Mouse (Mus musculus): ENCODE data around the gene Abhd8. TPM values are rescaled to one million over a fixed set of nuclear protein-coding genes. Genes with fewer than 3 reads are reported as not detected.
"Not testable (repeated sequence)": the region's sequence is repeated elsewhere in the genome, so short reads cannot be mapped to it uniquely, and the experiment has no call there.

Abhd8 gene
- polyA plus RNA-seq, 1 experiment from 2014 or later, result 67.6 TPM

DNA sequence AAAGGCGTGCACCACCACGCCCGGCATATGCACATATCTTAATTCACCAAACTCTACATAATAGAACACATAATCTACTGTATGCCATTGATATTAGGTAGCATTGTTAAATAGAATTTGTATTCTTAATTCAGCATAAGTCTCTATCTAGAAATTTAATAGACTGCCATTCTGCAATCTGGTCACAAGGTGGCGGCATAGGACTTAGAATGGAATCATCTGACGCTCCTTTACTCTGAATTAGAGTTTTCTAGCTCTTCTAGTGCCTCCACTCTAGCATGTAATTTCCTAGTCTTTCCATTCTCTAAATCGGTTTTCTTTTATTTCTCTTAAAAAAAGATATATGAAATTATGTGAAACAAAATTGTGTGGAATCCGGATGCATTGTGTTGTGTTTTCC is 22.1 kb downstream of the Abhd8 start:
- under 1% methylated on average over 7 of the region's 7 CpGs for WGBS
- no peaks in the 10 kb centered on the region for H3K9me3 ChIP-seq

DNA sequence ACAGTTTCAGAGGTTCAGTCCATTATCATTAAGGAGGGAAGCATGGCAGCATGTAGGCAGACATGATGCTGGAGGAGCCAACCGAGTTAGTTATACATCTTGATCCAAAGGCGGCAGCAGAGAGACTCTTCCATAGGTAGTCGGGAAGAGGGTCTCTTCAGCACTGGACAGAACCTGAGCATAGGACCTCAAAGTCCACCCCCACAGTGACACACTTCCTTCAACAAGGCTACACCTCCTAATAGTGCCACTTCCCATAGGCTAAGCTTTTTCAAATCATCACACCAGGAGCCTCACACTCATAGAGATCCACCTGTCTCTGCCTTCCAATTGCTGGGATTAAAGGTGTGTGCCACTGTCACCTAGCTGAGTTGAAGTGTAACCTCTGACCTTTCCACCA is 26.4 kb downstream of the Abhd8 start:
- Histone ChIP-seq H3K4me3 (no peak overlapping the region), H3K36me3 (replicated peaks) (no peaks in the 10 kb centered on the region), H3K9me3 (peaks cover 3% of the 10 kb centered on the region; the same call in 1 of the 2 replicates), H3K27ac (no peak overlapping the region), H3K4me1 (no peaks in the 10 kb centered on the region), H3K27me3 (ENCODE audit: poor library complexity, severe bottlenecking) (peaks cover 3% of the 10 kb centered on the region; the same call in 1 of the 2 replicates)
- no peak for DNase-seq (ENCODE audit: extremely low spot score, low spot score)
- 48% methylated on average over 3 of the region's 3 CpGs for WGBS

More for the DNA sequence above, 22.1 kb downstream of the Abhd8 start:
- no peak overlapping the region for H3K27ac ChIP-seq
- H3K27me3 ChIP-seq (ENCODE audit: poor library complexity, severe bottlenecking), result peaks cover 20% of the 10 kb centered on the region
- no peak overlapping the region for H3K4me3 ChIP-seq
- no peaks in the 10 kb centered on the region for H3K36me3 ChIP-seq (replicated peaks)
- no peaks in the 10 kb centered on the region for H3K4me1 ChIP-seq
- DNase-seq (ENCODE audit: extremely low spot score, low spot score), result no peak

DNA sequence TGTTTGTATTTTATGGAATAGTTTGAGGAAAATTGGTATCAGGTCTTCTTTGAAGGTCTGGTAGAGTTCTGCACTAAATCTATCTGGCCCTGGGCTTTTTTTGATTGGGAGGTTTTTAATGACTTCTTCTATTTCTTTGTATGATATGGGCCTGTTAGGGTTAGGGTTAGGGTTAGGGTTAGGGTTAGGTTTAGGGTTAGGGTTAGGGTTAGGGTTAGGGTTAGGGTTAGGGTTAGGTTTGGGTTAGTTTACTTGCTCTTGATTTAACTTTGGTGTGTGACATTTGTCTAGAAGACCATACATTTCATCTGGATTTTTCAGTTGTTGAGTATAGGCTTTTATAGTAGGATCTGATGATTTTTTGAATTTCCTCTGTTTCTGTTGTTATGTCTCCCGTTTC is 30.5 kb downstream of the Abhd8 start:
- H3K4me1 ChIP-seq; H3K36me3 ChIP-seq (replicated peaks); H3K9me3 ChIP-seq; H3K27me3 ChIP-seq (ENCODE audit: poor library complexity, severe bottlenecking); H3K27ac ChIP-seq; DNase-seq (ENCODE audit: extremely low spot score, low spot score); H3K4me3 ChIP-seq: not testable (repeated sequence)
- WGBS, result 85% methylated on average over 1 of the region's 1 CpGs

DNA sequence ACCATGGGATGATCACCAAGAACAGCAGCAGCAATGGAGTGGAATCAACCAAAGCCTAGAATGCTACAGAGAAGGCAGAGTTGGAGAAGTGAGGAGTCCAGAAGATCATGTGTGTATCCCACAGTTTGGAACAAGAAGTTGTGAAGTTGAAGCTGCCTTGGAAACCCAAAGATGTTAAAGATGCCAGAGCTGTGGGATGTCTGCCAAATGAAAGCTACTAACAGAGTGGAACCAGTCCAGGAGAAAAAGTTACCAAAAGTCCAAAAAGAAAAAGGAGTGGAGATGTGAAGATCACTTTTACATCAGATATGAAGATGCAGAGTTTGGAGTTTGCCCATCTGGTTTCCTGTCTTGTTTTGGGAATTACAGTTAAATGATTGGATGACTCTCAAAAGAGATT is 41.3 kb downstream of the Abhd8 start:
- Histone ChIP-seq H3K9me3 (peaks cover 11% of the 10 kb centered on the region; the same call in 1 of the 2 replicates), H3K27ac (no peak overlapping the region), H3K4me3 (no peak overlapping the region), H3K27me3 (ENCODE audit: poor library complexity, severe bottlenecking) (no peaks in the 10 kb centered on the region), H3K36me3 (replicated peaks) (no peaks in the 10 kb centered on the region), H3K4me1 (0 out of 2 replicates have a peak, but pooled peaks cover 3% of the 10 kb centered on the region)
- DNase-seq (ENCODE audit: extremely low spot score, low spot score), result no peak

DNA sequence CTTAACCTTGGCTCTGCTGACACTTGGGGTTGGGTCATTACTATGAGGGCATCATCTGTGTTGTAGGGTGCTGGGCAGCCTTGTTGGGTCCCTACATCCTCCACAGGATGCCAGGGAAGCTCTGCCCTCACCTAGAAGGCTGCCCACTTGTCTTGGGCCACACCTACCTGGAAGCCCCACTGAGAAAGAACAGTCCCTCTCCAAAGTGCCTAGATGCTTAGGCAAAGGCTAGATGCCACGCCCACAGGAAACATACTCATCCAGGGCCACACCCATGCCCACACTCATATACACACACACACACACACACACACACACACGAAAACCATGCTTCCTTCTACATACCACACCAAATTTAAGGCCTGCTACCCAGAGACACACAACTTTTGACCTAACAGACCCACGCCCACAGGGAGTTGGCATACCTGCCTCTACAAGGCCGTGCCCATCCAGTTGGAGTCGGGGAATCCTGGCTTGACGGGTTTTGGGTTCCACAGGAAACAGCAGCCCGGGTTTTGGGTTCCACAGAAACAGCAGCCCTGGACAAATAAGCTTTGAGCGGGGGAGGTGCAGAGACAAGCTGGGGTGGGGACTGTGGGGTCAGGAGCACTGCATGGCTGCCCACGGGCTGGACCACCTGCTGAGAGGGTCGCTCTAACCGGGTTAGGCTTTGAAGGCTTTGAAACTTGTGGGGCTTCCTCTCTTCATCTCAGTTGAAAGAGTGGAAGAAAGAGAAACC is 51.8 kb downstream of the Abhd8 start:
- Histone ChIP-seq H3K36me3 (replicated peaks) (peaks cover 35% of the 10 kb centered on the region), H3K27ac (no peak overlapping the region), H3K9me3 (no peaks in the 10 kb centered on the region), H3K4me1 (peaks cover 18% of the 10 kb centered on the region), H3K4me3 (no peak overlapping the region), H3K27me3 (ENCODE audit: poor library complexity, severe bottlenecking) (no peaks in the 10 kb centered on the region)
- DNase-seq (ENCODE audit: extremely low spot score, low spot score), result peak; percentile 23
- WGBS, result 52% methylated on average over 11 of the region's 11 CpGs

DNA sequence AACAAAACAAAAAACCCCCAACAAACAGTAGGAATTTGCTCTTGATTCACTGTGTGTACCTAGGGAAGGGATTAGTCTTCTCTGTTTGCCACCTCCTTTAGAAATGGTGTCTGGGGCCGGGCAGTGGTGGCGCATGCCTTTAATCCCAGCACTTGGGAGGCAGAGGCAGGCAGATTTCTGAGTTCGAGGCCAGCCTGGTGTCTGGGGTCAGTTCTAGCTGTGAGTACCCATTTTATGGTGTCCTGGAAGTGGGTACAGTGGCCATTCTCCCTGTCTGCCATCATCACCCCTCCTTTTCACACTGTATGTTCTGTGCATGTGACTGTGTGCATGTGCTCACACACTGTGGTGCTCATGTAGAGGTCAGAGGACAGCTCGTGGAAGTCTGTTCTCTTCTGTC is 55.2 kb downstream of the Abhd8 start:
- Histone ChIP-seq H3K36me3 (replicated peaks) (peaks cover 41% of the 10 kb centered on the region), H3K4me3 (no peak overlapping the region), H3K27me3 (ENCODE audit: poor library complexity, severe bottlenecking) (no peaks in the 10 kb centered on the region), H3K9me3 (no peaks in the 10 kb centered on the region), H3K4me1 (peaks cover 37% of the 10 kb centered on the region), H3K27ac (no peak overlapping the region)
- no peak for DNase-seq (ENCODE audit: extremely low spot score, low spot score)
- WGBS, result 89% methylated on average over 4 of the region's 4 CpGs

DNA sequence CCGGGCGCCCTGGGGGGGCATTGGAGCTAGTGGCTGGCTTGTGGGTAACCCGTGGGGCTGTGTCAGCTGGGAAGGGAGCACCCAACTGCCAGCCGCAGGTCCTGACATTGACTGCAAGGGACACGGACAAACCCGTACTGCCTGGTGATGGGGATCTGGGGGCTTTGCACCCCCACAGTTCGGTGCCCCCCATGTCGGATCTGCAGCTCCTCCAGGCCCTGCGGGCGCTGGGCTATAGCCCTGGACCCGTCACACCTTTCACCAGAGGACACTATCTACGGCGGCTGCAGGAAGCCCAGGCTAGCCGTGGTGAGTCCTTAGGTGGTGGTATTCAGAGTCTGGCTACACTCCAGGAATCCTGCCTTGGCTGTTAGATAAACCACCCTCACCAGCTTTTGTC is 56.0 kb downstream of the Abhd8 start:
- Histone ChIP-seq H3K27ac (no peak overlapping the region), H3K36me3 (replicated peaks) (peaks cover 47% of the 10 kb centered on the region), H3K4me1 (peaks cover 37% of the 10 kb centered on the region), H3K9me3 (no peaks in the 10 kb centered on the region), H3K27me3 (ENCODE audit: poor library complexity, severe bottlenecking) (no peaks in the 10 kb centered on the region), H3K4me3 (peak overlapping the region; percentile 73; the same call in 1 of the 2 replicates)
- WGBS, result 94% methylated on average over 14 of the region's 14 CpGs
- DNase-seq (ENCODE audit: extremely low spot score, low spot score), result no peak

Other genes starting within 250 kb of the Abhd8 start
- gene Myo9b, start 190.9 kb downstream of the Abhd8 start, polyA plus RNA-seq (2016; fragmentation: Nextera tagmentation; extraction: Ambion mirVana), result 26.0 and 28.0 TPM in 2 replicates
- gene Haus8, start 190.7 kb downstream of the Abhd8 start, polyA plus RNA-seq (2016; fragmentation: Nextera tagmentation; extraction: Ambion mirVana), result 61.3 and 65.8 TPM in 2 replicates
- gene Use1, start 96.8 kb downstream of the Abhd8 start, polyA plus RNA-seq (2016; fragmentation: Nextera tagmentation; extraction: Ambion mirVana), result 81.4 and 82.7 TPM in 2 replicates
- 3.5 and 4.0 TPM in 2 replicates for gene Ocel1, start 92.4 kb downstream of the Abhd8 start, polyA plus RNA-seq (2016; fragmentation: Nextera tagmentation; extraction: Ambion mirVana)
- 47.8 and 49.0 TPM in 2 replicates for gene Nr2f6, start 81.7 kb downstream of the Abhd8 start, polyA plus RNA-seq (2016; fragmentation: Nextera tagmentation; extraction: Ambion mirVana)
- 5.8 and 5.9 TPM in 2 replicates for gene Ushbp1, start 67.9 kb downstream of the Abhd8 start, polyA plus RNA-seq (2016; fragmentation: Nextera tagmentation; extraction: Ambion mirVana)
- gene Babam1, start 66.8 kb downstream of the Abhd8 start, polyA plus RNA-seq (2016; fragmentation: Nextera tagmentation; extraction: Ambion mirVana), result 106 and 108 TPM in 2 replicates
- 47.3 and 51.2 TPM in 2 replicates for gene Ankle1, start 57.6 kb downstream of the Abhd8 start, polyA plus RNA-seq (2016; fragmentation: Nextera tagmentation; extraction: Ambion mirVana)
- gene Mrpl34, start 1.3 kb upstream of the Abhd8 start, polyA plus RNA-seq (2016; fragmentation: Nextera tagmentation; extraction: Ambion mirVana), result 218 and 226 TPM in 2 replicates
- 116 and 122 TPM in 2 replicates for gene Dda1, start 5.5 kb upstream of the Abhd8 start, polyA plus RNA-seq (2016; fragmentation: Nextera tagmentation; extraction: Ambion mirVana)
- 1.8 TPM in 2 replicates for gene Ano8, start 22.3 kb upstream of the Abhd8 start, polyA plus RNA-seq (2016; fragmentation: Nextera tagmentation; extraction: Ambion mirVana)
- 21.3 and 22.3 TPM in 2 replicates for gene Gtpbp3, start 24.4 kb upstream of the Abhd8 start, polyA plus RNA-seq (2016; fragmentation: Nextera tagmentation; extraction: Ambion mirVana)
- 43.3 and 47.5 TPM in 2 replicates for gene Plvap, start 48.1 kb upstream of the Abhd8 start, polyA plus RNA-seq (2016; fragmentation: Nextera tagmentation; extraction: Ambion mirVana)
- 0.47 TPM in 1 of 2 replicates, not detected in the other for gene Ccdc194, start 62.1 kb upstream of the Abhd8 start, polyA plus RNA-seq (2016; fragmentation: Nextera tagmentation; extraction: Ambion mirVana)
- gene Bst2, start 73.8 kb upstream of the Abhd8 start, polyA plus RNA-seq (2016; fragmentation: Nextera tagmentation; extraction: Ambion mirVana), result 6.7 and 7.4 TPM in 2 replicates
- 65.9 and 66.0 TPM in 2 replicates for gene Mvb12a, start 79.3 kb upstream of the Abhd8 start, polyA plus RNA-seq (2016; fragmentation: Nextera tagmentation; extraction: Ambion mirVana)
- gene Tmem221, start 95.2 kb upstream of the Abhd8 start, polyA plus RNA-seq (2016; fragmentation: Nextera tagmentation; extraction: Ambion mirVana), result 0.17 and 0.28 TPM in 2 replicates
- 0.09 TPM in 1 of 2 replicates, not detected in the other for gene Nxnl1, start 102.9 kb upstream of the Abhd8 start, polyA plus RNA-seq (2016; fragmentation: Nextera tagmentation; extraction: Ambion mirVana)
- 20.2 and 21.9 TPM in 2 replicates for gene Slc27a1, start 105.2 kb upstream of the Abhd8 start, polyA plus RNA-seq (2016; fragmentation: Nextera tagmentation; extraction: Ambion mirVana)
- 262 and 266 TPM in 2 replicates for gene Pgls, start 128.5 kb upstream of the Abhd8 start, polyA plus RNA-seq (2016; fragmentation: Nextera tagmentation; extraction: Ambion mirVana)
- gene Fam129c, start 134.0 kb upstream of the Abhd8 start, polyA plus RNA-seq (2016; fragmentation: Nextera tagmentation; extraction: Ambion mirVana), result 4.1 and 5.1 TPM in 2 replicates
- 44.2 and 47.4 TPM in 2 replicates for gene Colgalt1, start 147.3 kb upstream of the Abhd8 start, polyA plus RNA-seq (2016; fragmentation: Nextera tagmentation; extraction: Ambion mirVana)
- gene Unc13a, start 208.1 kb upstream of the Abhd8 start, polyA plus RNA-seq (2016; fragmentation: Nextera tagmentation; extraction: Ambion mirVana), result 2.9 and 3.3 TPM in 2 replicates
- gene Jak3, start 212.6 kb upstream of the Abhd8 start, polyA plus RNA-seq (2016; fragmentation: Nextera tagmentation; extraction: Ambion mirVana), result 2.5 and 3.0 TPM in 2 replicates
- gene Insl3, start 225.6 kb upstream of the Abhd8 start, polyA plus RNA-seq (2016; fragmentation: Nextera tagmentation; extraction: Ambion mirVana), result 0.26 TPM in 1 of 2 replicates, not detected in the other
- gene B3gnt3, start 238.1 kb upstream of the Abhd8 start, polyA plus RNA-seq (2016; fragmentation: Nextera tagmentation; extraction: Ambion mirVana), result 0.41 and 0.69 TPM in 2 replicates

All from forebrain, embryonic 10.5 days (tissue).